Mouse (Mus musculus): ENCODE measurements around the gene Arhgap21.

DNA sequence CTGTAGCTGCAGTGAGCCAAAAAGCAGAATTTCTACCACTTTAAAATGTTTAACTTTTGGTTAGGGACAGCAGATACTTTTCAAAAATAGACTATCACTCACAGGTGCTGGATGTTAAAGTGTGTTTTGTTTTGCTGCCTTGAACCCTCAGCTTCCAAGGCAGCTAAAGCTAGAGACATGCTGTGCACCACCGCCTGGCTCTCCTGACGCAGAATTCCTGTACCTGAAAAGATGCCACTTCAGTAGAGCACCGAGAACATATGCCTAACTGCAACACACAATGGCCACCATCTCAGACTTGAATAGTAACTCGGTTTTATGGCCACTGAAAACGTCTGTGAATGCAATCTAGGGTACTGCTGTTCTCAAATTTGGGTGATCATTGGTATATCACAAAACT, 12.0 kb downstream of the Arhgap21 start:
- TF ChIP-seq GATA1 (IDR thresholded peaks at IDR 0.05; ENCODE audit: low read length) (no peak), TAL1 (IDR thresholded peaks at IDR 0.05; ENCODE audit: low read length) (no peak)

Measured in erythroblast, embryonic 14.5 days (primary cell).